Mouse (Mus musculus) ES-E14 (cell line): Measurements from ENCODE around the gene Casp7. TPM values are rescaled to one million over a fixed set of nuclear protein-coding genes. Genes with fewer than 3 reads are reported as not detected.

Experiments used
- DNase-seq: peaks from one replicate; pipeline ENCODE4 v3.0.0-alpha.2; 2013; ENCODE audit warnings: low read depth, low spot score
- H3K27ac ChIP-seq: 2 replicates; pipeline ENCODE4 v1.5.1; 2012; ENCODE audit warnings: low read depth, mild to moderate bottlenecking, low read length, moderate library complexity, mixed read lengths; ENCODE audit not compliant: poor library complexity, insufficient read depth, severe bottlenecking
- H3K36me3 ChIP-seq: 2 replicates; pipeline ENCODE4 v1.6.1; 2012; ENCODE audit warnings: mild to moderate bottlenecking, low read length, moderate library complexity, mixed read lengths; ENCODE audit not compliant: control insufficient read depth, poor library complexity, insufficient read depth, severe bottlenecking
- H3K4me1 ChIP-seq, 2 experiments: fragments of 150-350 bp in 1 of 2; sonication (generic) in 1 of 2; 2 replicates each; pipeline ENCODE4 v1.6.1; 2012; ENCODE audit warnings: low read length in 2 of 2, mild to moderate bottlenecking in 1 of 2, mixed read lengths in 1 of 2; ENCODE audit not compliant: control insufficient read depth in 2 of 2, insufficient read depth in 2 of 2, poor library complexity in 1 of 2
- H3K4me3 ChIP-seq, 2 experiments: fragments of 150-350 bp in 1 of 2; sonication (generic) in 1 of 2; 2 replicates each; pipeline ENCODE4 v1.5.1; 2012; ENCODE audit warnings: low read length in 2 of 2, low read depth in 1 of 2, mild to moderate bottlenecking in 1 of 2, mixed read lengths in 1 of 2; ENCODE audit not compliant: insufficient read depth in 1 of 2, poor library complexity in 1 of 2, severe bottlenecking in 1 of 2
- H3K9ac ChIP-seq: 2 replicates; pipeline ENCODE4 v1.6.1; 2012; ENCODE audit warnings: low read depth, mild to moderate bottlenecking, low read length, mixed read lengths; ENCODE audit not compliant: poor library complexity, insufficient read depth, severe bottlenecking
- H3K9me3 ChIP-seq: fragments of 150-350 bp; sonication (generic); 2 replicates; pipeline ENCODE4 v1.6.1; 2012; ENCODE audit warnings: low read depth, mild to moderate bottlenecking, low read length; ENCODE audit not compliant: control insufficient read depth, insufficient read depth
- CHD2 ChIP-seq: IDR thresholded peaks from 2 replicates; pipeline ENCODE4 v1.6.1; 2014; ENCODE audit warnings: mild to moderate bottlenecking, low read depth, low read length, inconsistent platforms
- HCFC1 ChIP-seq: IDR thresholded peaks from 2 replicates; pipeline ENCODE4 v1.6.1; 2012; ENCODE audit warnings: low read length, inconsistent platforms, borderline replicate concordance; ENCODE audit not compliant: insufficient read depth
- MAFK ChIP-seq: IDR thresholded peaks from 2 replicates; pipeline ENCODE4 v1.6.1; 2014; ENCODE audit warnings: mild to moderate bottlenecking, low read depth, low read length, inconsistent platforms; ENCODE audit not compliant: insufficient read depth
- ZC3H11A ChIP-seq: IDR thresholded peaks from 2 replicates; pipeline ENCODE4 v1.6.1; 2012; ENCODE audit warnings: low read depth, mild to moderate bottlenecking, inconsistent platforms, low read length, borderline replicate concordance
- ZNF384 ChIP-seq: IDR thresholded peaks from 2 replicates; pipeline ENCODE4 v1.6.1; 2012; ENCODE audit warnings: low read depth, low read length, inconsistent platforms
- in situ Hi-C, 2 experiments: fragments of 600-800 bp; cut with MboI; formaldehyde crosslinking; loops; one replicate each; pipeline ENCODE4 v1.15.1; 2025; ENCODE audit warnings: low sequenced_read_pairs in 2 of 2, inconsistent platforms in 1 of 2; ENCODE audit not compliant: unreplicated experiment in 2 of 2
- total RNA-seq: library from RNA; depleted of rRNA; stranded (reverse); fragments of 300-350 nt; gene quantifications from 2 replicates; pipeline ENCODE4 v1.2.3, GENCODE M21; 2012; rRNA removed

The Casp7 gene
- total RNA-seq, 1 experiment: 7.1 TPM

GRCm38 (mm10) chr19:56489601-56490000 is 92.7 kb downstream of the Casp7 start:
- Histone ChIP-seq H3K36me3 (no peaks in the 10 kb centered on the region), H3K9me3 (no peaks in the 10 kb centered on the region), H3K27ac (no peak overlapping the region), H3K9ac (no peak overlapping the region), H3K4me3 (no peak overlapping the region), H3K4me1 (no peaks in the 10 kb centered on the region)
- no peak for DNase-seq
- TF ChIP-seq MAFK (no peak), CHD2 (no peak), ZC3H11A (no peak), ZNF384 (no peak), HCFC1 (no peak)
- in situ Hi-C loops: no loop called here

Other genes starting within 250 kb of the Casp7 start
- 0.42 and 1.6 TPM in 2 replicates for gene Habp2, start 110.0 kb upstream of the Casp7 start, total RNA-seq
- 0.09 and 0.11 TPM in 2 replicates for gene Nrap, start 7.1 kb upstream of the Casp7 start, total RNA-seq
- gene Plekhs1, start 64.5 kb downstream of the Casp7 start, total RNA-seq: 0.21 and 0.36 TPM in 2 replicates
- 10.1 and 10.7 TPM in 2 replicates for gene Dclre1a, start 151.1 kb downstream of the Casp7 start, total RNA-seq
- gene Nhlrc2, start 151.1 kb downstream of the Casp7 start, total RNA-seq: 15.3 and 15.9 TPM in 2 replicates